ENCODE assay signal across 7 mouse cellular contexts in the genomic region with DNA sequence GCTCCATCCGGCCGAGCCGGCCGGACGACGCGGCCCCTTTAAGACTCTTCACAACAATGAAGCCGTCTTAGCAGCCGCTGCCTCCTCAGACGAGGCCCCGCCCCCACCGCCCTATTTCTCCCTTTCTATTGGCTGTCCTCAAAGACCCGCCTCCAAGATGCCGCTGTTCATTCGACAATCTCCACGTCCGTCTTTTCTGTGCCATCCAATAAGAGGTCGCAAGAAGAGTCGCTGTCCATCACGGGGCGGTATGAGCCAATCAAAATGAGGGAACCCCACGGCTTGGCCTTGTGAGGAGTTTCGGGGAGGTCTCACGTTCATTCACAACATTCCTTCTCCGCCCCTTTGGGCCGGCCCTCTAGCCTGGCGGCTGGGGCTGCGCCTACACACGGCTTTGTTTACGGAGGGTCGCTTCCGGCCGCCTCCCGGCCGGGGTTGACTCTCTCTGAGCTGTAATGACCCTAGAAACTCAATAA. TPM values are rescaled to one million over a fixed set of nuclear protein-coding genes. Genes with fewer than 3 reads are reported as not detected.
DNase-seq lines count a peak whose midpoint lies in the region; ATAC-seq lines count a peak whose summit lies in the region.

A gene (minus strand): TSS at position 58 of the 476 bp plus-strand sequence.

- peak within 1 kb of the TSS; percentile 88 for H3K27ac ChIP-seq in embryonic facial prominence, embryonic 12.5 days
- peak within 1 kb of the TSS; percentile 56; the same call in 1 of the 2 replicates for H3K27ac ChIP-seq in limb, embryonic 11.5 days (replicated peaks; ENCODE audit: low read depth, low read length)
- H3K27ac ChIP-seq in midbrain, embryonic 14.5 days (replicated peaks; ENCODE audit: low read depth, low read length) = peak within 1 kb of the TSS; percentile 85

- peak within 1 kb of the TSS; percentile 94 for H3K4me3 ChIP-seq in embryonic facial prominence, embryonic 12.5 days
- H3K4me3 ChIP-seq in limb, embryonic 11.5 days (ENCODE audit: low read depth, low read length) = peak within 1 kb of the TSS; percentile 81
- H3K4me3 ChIP-seq in midbrain, embryonic 14.5 days (replicated peaks; ENCODE audit: low read depth, low read length) = peak within 1 kb of the TSS; percentile 97

- H3K9me3 ChIP-seq in embryonic facial prominence, embryonic 12.5 days = no peaks in the 10 kb centered on the region
- H3K9me3 ChIP-seq in limb, embryonic 11.5 days (ENCODE audit: control insufficient read depth, low read length) = no peaks in the 10 kb centered on the region
- H3K9me3 ChIP-seq in midbrain, embryonic 14.5 days (ENCODE audit: control insufficient read depth, low read length) = no peaks in the 10 kb centered on the region

- peak within 1 kb of the TSS; percentile 93 for H3K4me2 ChIP-seq in embryonic facial prominence, embryonic 12.5 days (replicated peaks)
- peak within 1 kb of the TSS; percentile 69 for H3K4me2 ChIP-seq in limb, embryonic 11.5 days (ENCODE audit: low read depth, severe bottlenecking)
- peak within 1 kb of the TSS; percentile 94 for H3K4me2 ChIP-seq in midbrain, embryonic 14.5 days (ENCODE audit: low read length)

- H3K27me3 ChIP-seq in embryonic facial prominence, embryonic 12.5 days = no peaks in the 10 kb centered on the region
- H3K27me3 ChIP-seq in limb, embryonic 11.5 days (ENCODE audit: control insufficient read depth, insufficient read depth, low read length) = no peaks in the 10 kb centered on the region
- H3K27me3 ChIP-seq in midbrain, embryonic 14.5 days (ENCODE audit: control insufficient read depth, insufficient read depth, low read length) = no peaks in the 10 kb centered on the region

- DNase-seq in adrenal gland, postnatal 25 days = peak; percentile 95
- DNase-seq in heart, adult 11 months = peak; percentile 100
- DNase-seq in kidney, adult 18-20 months = peak; percentile 100
- DNase-seq in limb, embryonic 11.5 days (ENCODE audit: low spot score) = peak; percentile 98
- DNase-seq in midbrain, embryonic 14.5 days = peak; percentile 99
- peak; percentile 97 for DNase-seq in spleen, adult 18-20 months

- H3K36me3 ChIP-seq in embryonic facial prominence, embryonic 12.5 days = peaks cover 21% of the 10 kb centered on the region
- peaks cover 6% of the 10 kb centered on the region; the same call in 1 of the 2 replicates for H3K36me3 ChIP-seq in limb, embryonic 11.5 days (ENCODE audit: control insufficient read depth, insufficient read depth, low read length)
- peaks cover 27% of the 10 kb centered on the region for H3K36me3 ChIP-seq in midbrain, embryonic 14.5 days (ENCODE audit: control insufficient read depth, insufficient read depth, low read length)

- WGBS in embryonic facial prominence, embryonic 12.5 days = under 1% methylated on average over 33 of the region's 35 CpGs
- WGBS in limb, embryonic 11.5 days = 0% methylated on average over 35 of the region's 35 CpGs
- WGBS in midbrain, embryonic 14.5 days = under 1% methylated on average over 35 of the region's 35 CpGs

- H3K4me1 ChIP-seq in embryonic facial prominence, embryonic 12.5 days = peaks cover 21% of the 10 kb centered on the region
- peaks cover 10% of the 10 kb centered on the region; the same call in 1 of the 2 replicates for H3K4me1 ChIP-seq in limb, embryonic 11.5 days (ENCODE audit: control insufficient read depth, insufficient read depth, low read length)
- peaks cover 16% of the 10 kb centered on the region for H3K4me1 ChIP-seq in midbrain, embryonic 14.5 days (ENCODE audit: control insufficient read depth, insufficient read depth, low read length)

- ATAC-seq in embryonic facial prominence, embryonic 12.5 days (ENCODE audit: insufficient number of reproducible peaks, insufficient read depth, low FRiP score, low TSS enrichment) = peak; percentile 98
- peak; percentile 98 for ATAC-seq in limb, embryonic 11.5 days (ENCODE audit: insufficient number of reproducible peaks, low FRiP score, low TSS enrichment, low read depth)
- ATAC-seq in midbrain, embryonic 14.5 days (ENCODE audit: low FRiP score, low TSS enrichment) = peak; percentile 98

- H3K9ac ChIP-seq in embryonic facial prominence, embryonic 12.5 days = peak within 1 kb of the TSS; percentile 94
- peak within 1 kb of the TSS; percentile 92 for H3K9ac ChIP-seq in limb, embryonic 11.5 days (ENCODE audit: low read length)
- peak within 1 kb of the TSS; percentile 97 for H3K9ac ChIP-seq in midbrain, embryonic 14.5 days (replicated peaks; ENCODE audit: low read length)

RNA-seq across cellular contexts. Expression of the gene that starts here (rescaled TPM):
- total RNA-seq in adrenal gland, postnatal 25 days (2021) = 41.3 and 44.1 TPM in 2 replicates
- 32.4 and 32.9 TPM in 2 replicates for polyA plus RNA-seq in embryonic facial prominence, embryonic 12.5 days (2016; fragmentation: Nextera tagmentation; extraction: Ambion mirVana)
- polyA plus RNA-seq in limb, embryonic 11.5 days (2014; fragmentation: Nextera tagmentation; extraction: Ambion mirVana) = 23.9 and 24.5 TPM in 2 replicates
- polyA plus RNA-seq in midbrain, embryonic 14.5 days (2014; fragmentation: Nextera tagmentation; extraction: Ambion mirVana) = 28.7 and 35.6 TPM in 2 replicates

Comparison
In these comparisons a context has a peak if more than half of its experiments do, and no peak if none do; other contexts are left out.
1. Peak in every context shown above with its lines: DNase-seq, ATAC-seq, H3K4me3 ChIP-seq and H3K27ac ChIP-seq.